Mouse (Mus musculus) frontal cortex, postnatal 25 days (tissue): Measurements from ENCODE around the gene Itga10.
"Not testable (repeated sequence)": the region's sequence is repeated elsewhere in the genome, so short reads cannot be mapped to it uniquely, and the experiment has no call there.

Source experiments
- DNase-seq, 2 experiments: peaks; one replicate each; pipeline ENCODE4 v3.0.0; 2022; ENCODE audit warnings: low spot score in 2 of 2

Itga10 gene

GRCm38 (mm10) chr3:96680269-96680956 lies 35.0 kb downstream of the Itga10 start:
- no peak for DNase-seq

DNA sequence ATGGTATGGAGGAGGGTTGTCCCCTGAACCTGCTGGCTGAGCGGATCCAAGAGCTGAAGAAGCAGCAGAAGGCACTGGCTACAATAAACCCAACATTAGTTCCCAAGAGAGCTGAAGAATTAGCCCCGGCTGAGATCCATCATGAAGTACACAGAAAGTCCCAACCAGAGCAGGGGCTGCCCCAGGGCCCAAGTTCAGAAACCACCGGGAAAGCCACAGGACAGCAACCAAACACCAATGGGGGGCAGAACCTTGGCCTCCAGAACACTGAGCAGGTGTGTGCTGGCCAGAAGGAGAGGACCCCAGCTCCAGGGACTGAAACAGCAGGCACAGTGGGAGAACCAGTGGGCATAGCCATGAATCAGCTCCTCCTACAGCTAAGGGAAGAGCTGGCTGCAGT lies 38.1 kb downstream of the Itga10 start:
- DNase-seq = no peak

DNA sequence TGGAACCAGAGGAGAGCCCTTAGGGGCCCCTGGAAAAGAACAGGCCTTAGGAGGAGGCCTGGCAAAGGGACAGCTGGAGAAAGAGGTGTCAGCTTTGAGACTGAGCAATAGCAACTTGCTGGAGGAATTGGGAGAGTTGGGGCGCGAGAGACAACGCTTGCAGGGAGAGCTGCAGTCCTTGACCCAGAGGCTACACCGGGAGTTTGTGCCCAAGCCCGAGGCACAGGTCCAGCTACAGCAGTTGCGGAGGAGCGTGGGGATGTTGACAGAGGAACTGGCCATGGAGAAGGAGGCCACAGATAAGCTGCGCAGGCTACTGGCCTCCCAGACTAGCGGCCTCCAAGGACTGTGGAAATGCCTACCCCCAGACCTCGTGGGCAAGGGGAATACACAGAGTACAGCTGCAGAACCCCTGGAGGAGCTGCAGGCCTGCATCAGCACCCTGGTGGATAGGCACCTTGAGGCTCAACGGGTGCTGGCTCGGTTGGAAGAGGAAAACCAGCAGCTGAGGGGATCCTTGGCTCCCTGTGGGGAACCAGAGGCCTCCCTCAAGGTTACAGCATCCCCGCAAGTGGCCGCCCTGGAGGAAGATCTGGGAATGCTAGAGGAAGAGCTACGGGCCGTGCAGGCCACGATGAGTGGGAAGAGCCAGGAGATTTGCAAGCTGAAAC lies 38.9 kb downstream of the Itga10 start:
- DNase-seq = no peak

- no peak for DNase-seq
These were observed 39.4 kb downstream of the Itga10 start for GRCm38 (mm10) chr3:96684822-96685156.

DNA sequence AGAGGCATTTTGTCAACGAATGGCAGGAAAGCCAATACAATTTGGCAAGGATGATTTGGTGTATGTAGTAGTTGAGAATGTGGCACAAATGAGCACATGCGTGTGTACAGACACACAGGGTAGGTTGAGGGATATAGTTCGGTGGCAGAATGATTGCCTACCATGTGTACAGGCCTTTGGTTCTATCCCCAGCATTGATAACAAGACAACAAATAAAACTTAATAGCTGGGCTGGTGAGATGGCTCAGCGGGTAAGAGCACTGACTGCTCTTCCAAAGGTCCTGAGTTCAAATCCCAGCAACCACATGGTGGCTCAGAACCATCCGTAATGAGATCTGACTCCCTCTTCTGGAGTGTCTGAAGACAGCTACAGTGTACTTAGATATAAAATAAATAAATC lies 40.7 kb downstream of the Itga10 start:
- DNase-seq = not testable (repeated sequence)

- no peak for DNase-seq
These were observed 43.5 kb downstream of the Itga10 start for GRCm38 (mm10) chr3:96688854-96689253.

DNA sequence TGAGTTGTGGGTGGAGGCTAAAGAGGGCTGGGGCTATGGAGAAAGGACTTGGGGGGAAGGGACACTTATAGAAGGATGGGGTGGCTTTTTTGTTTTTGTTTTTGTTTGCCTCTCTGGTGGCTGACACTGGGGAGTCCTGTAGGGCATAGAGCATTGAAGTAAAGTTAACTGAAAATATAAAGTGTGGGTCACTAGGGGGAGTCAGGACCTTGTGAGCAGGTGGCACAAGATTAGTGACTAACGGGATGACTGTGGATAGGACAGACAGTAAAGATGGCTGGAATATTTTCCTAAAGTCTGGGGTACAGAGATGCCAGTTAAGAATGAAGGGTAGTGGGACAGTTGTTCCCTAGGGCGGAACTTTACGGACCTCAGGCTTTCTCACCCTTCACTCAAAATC lies 44.9 kb downstream of the Itga10 start:
- no peak for DNase-seq

DNA sequence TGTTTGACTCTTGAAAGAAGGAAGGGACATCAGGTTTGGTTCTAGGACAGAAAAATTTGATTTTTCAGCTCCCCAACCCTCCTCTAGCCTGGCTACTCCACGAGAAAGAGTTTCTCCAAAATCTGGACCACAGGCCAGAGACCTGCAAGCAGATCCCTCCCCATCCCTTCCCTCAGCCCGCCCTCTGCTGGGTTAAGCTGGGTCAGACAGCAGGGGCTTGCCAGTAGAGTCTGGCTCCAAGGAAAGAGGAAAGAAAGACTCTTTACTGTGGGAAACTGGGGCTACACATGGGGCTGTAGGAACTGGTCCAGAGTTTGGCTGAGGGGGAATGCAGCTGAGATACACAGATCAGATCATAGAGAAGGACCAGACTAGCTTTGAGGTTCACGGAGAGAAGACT lies 47.1 kb downstream of the Itga10 start:
- no peak for DNase-seq

DNA sequence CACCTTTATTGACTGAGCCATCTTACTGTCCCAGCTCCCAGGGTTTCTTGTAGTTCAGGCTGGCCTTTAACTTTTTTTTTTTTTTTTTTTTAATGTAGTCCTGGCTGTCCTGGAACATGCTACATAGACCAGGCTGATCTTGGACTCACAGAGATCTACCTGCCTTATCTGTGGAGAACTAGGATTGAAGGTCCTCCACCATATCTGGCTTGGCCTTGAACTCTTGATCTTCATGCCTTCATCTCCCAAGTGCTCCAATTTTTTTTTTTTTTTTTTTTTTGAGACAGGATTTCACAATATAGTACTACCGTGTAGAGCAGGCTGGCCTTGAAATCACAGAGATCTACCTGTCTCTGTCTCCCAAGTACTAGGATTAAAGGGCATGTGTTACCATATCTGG lies 48.2 kb downstream of the Itga10 start:
- DNase-seq = no peak

GRCm38 (mm10) chr3:96696198-96696765 lies 50.9 kb downstream of the Itga10 start, which contains the start of gene Pias3:
TSS of gene Pias3 (plus strand) at chr3:96696384.
- DNase-seq = peak in 1 of 2 experiments; percentile 29

DNA sequence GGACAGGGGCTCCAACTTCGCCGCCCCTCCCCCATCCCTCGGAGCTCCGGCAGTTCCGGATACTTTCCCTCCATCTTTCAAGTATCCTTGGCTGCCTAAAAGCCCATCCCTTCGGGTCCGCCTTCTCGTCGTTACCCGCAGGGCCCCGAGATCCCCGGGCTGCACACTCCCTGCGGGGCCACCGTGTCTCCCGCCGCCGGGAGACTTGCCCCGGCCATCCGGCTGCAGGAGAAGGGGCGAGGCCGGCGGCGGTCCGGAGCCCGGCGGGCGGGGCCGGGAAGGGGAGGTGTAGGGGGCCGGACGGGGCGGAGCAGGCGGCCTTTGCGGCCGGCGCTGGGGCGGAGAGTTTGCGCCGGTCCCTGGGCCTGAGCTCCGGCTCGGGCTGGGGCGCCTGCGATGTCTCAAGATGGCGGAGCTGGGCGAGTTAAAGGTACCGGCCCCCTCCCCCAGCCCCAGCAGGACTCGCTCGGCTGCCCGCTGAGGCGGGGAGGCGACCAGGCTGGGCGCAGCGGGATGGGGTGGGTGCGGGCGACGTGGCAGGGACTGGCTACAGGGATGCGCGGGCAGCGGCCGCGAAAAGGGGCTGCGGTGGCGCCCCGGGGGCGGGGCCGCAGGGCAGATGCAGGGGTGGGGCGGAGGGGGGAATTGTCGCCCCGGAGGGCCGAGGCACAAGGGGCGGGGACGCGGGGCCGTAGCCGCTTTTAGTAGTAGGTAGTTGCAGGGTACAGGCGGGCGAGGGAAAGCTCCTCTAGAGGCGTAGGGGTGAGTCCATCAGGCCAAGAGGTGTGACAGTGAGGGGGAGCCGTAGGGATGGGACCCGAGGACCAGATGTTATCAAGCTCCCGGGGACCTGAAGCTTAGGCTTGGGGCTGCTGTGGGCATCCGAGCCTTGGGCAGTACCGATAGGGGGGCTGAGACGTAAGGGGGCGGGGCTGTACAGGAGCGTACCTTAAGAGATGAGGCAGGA lies 51.7 kb downstream of the Itga10 start:
- DNase-seq = peak; percentile 60 to 61

- no peak for DNase-seq
These were observed 53.8 kb downstream of the Itga10 start for GRCm38 (mm10) chr3:96698993-96699690.

DNA sequence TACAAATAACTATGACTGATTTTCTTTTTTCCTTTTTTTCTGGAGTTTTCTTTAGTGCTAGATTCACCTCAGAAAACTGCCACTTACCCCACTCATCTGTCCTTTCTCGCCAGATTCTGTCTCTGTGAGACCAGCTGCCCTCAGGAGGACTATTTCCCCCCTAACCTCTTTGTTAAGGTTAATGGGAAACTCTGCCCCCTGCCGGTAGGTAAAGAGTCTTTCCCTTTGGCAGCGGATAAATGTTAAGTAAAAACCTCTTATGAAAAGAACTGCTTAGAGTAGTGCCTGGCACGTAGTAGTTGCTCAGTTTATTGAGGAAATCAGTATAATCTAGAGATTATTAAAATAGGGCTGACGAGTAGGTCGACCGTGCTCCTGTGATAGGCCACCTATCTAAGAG lies 55.0 kb downstream of the Itga10 start:
- no peak for DNase-seq

- DNase-seq = no peak
These were observed 55.6 kb downstream of the Itga10 start for GRCm38 (mm10) chr3:96701003-96701402.

GRCm38 (mm10) chr3:96704778-96705177 lies 59.4 kb downstream of the Itga10 start:
- no peak for DNase-seq

- no peak for DNase-seq
These were observed 60.8 kb downstream of the Itga10 start for GRCm38 (mm10) chr3:96706217-96706616.

DNA sequence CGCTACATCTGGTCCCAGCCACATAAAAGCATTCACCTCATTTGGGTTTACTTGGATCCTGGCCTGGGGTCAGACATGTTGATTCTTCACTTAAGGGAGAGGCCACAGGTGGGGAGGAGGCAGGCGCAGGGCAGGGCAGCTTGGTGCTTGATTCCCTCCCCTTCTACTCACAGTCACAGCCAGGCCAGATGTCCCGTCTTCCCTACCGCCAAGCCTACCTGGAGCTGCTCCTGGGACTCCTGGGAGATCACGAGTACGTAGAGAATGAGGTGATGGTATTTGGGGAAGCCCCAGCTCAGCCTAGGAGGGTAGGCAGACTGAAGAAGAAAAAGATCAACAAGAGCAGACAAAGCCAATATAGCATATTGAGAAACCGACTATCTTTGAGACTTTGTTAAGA lies 61.6 kb downstream of the Itga10 start:
- DNase-seq = no peak

- DNase-seq = peak; percentile 65 to 76
These were observed 62.7 kb downstream of the Itga10 start, which contains the start of gene Nudt17 for GRCm38 (mm10) chr3:96707903-96708683. TSS of gene Nudt17 (minus strand) at chr3:96708562.

- no peak for DNase-seq
These were observed 63.3 kb downstream of the Itga10 start for GRCm38 (mm10) chr3:96708684-96709064.
